Mouse (Mus musculus) stomach, postnatal 0 days (tissue): ENCODE data around the gene Fam118b.

ENCODE experiments used
- CTCF ChIP-seq: IDR thresholded peaks from 2 replicates; pipeline ENCODE4 v1.5.1; 2016; ENCODE audit warnings: antibody characterized with exemption, low read depth, mild to moderate bottlenecking, moderate library complexity
- EP300 ChIP-seq: optimal IDR thresholded peaks from 2 replicates; pipeline ENCODE3; 2016; ENCODE audit warnings: antibody characterized with exemption

DNA sequence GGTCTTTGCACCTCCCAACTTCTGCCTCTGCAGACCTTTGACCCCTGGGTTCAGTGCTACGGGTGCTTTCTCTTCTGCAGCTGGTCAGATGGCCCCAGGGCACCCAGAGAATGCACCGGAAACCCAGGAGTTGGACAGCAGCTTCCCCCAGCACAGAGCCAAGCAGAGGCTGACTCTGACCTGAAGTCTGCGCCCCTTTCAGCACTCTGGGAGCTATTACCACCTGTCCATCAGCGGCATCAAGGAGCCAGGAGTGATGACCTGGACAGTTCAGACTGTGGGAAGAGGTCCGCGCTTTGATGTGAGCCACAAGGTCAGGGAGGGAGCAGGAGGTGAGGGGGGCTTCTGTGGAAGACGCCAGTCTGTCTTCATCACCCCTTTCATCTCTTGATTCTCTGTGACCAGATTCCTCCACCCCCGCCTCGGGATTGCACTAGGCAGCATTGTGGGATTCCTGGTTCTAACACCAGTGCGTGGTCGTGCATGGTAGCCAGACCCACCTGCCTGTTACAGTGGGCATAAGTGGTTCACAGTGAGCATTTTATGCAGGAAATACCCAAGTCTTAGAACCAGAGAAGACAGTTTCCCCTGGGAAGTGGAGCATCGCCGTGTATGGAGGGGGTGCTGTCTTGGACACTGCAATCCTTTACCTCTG is 15.9 kb upstream of the Fam118b start:
- TF ChIP-seq CTCF (no peak), EP300 (no peak)
